Mouse (Mus musculus) layer of hippocampus, postnatal 14 days (tissue): ENCODE data around the gene Clec11a. TPM values are rescaled to one million over a fixed set of nuclear protein-coding genes. Genes with fewer than 3 reads are reported as not detected.

Experiments used
- DNase-seq, 2 experiments: peaks; one replicate each; pipeline ENCODE4 v3.0.0; 2021 to 2022; ENCODE audit warnings: low spot score in 2 of 2, mixed read lengths in 1 of 2
- long read RNA-seq, 2 experiments: library from polyadenylated mRNA; stranded (forward); transcript quantifications; one replicate each; pipeline ENCODE4 v2.0.0; 2021
- total RNA-seq, 2 experiments: library from RNA; stranded (reverse); gene quantifications; 2 replicates each; pipeline ENCODE4 v1.2.3; 2021

The Clec11a gene
- total RNA-seq, result 1 to 10 TPM; 2.5 to 2.8 TPM
- long read RNA-seq, experiment 1, partial matches to known transcripts, result 0 of 2 reads
- long read RNA-seq, experiment 1, other reads (novel, unspliced or antisense), result 2 of 2 reads
- long read RNA-seq, experiment 2, partial matches to known transcripts, result 0 of 3 reads
- long read RNA-seq, experiment 2, other reads (novel, unspliced or antisense), result 3 of 3 reads

DNA sequence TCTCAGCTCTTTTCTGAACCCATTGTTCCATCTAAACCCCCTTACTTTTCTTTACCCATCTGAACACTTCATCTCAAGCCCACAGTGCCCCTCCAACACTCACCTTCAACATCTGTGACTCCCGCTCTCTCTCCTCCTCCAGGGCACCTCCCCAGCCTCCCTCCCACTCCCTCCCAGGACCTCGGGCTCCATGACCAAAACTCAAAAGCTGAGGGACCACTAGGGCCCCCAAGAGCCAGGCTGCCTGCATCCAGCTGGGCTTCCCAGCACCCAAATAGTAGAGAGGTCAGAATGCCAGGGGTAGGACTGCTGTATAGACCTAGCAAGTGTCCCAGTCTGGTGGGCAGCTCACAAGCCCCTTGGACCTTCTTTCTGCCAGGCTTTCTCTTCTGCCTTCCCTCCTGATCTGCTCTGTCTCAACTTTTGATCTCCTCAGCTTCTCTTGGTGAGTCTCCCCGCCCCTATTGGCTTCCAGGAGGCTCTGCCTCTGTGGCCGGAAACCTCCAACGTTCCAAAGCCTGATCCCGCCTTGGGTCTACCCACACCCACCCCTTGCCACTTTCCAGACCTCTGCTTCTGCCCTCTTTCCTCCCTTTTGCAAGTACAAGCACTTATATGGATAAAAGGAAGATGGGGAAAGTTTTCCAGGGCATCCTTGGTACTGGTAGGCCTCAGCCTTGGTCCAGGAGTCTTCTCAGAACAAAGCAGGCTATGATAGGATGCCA lies at the start of gene Clec11a:
Clec11a (minus strand) TSS at position 387 of the 725 bp plus-strand sequence.
- DNase-seq, result no peak

GRCm38 (mm10) chr7:44355411-44355810 lies 48.7 kb upstream of the Clec11a start:
- DNase-seq, result no peak

DNA sequence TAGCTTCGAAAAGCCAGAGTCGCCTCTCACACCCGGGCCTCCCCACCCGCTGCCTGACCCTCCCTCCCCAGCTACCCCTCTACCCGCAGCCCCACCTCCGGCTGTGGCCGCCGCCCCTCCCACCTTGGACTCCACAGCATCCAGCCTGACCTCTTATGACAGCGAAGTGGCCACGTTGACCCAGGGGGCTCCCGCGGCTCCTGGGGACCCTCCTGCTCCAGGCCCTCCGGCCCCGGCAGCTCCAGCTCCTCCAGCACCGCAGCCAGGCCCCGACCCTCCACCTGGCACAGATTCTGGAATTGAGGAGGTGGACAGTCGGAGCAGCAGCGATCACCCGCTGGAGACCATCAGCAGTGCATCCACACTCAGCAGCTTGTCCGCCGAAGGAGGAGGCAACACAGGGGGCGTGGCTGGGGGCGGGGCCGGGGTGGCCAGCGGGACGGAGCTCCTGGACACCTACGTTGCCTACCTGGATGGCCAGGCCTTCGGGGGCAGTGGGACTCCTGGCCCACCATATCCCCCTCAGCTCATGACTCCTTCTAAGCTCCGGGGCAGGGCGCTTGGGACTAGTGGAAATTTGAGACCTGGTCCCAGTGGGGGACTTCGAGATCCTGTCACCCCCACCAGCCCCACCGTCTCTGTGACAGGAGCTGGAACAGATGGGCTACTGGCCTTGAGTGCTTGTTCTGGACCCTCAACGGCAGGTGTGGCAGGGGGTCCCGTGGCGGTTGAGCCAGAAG lies 47.1 kb upstream of the Clec11a start:
- DNase-seq, result no peak

DNA sequence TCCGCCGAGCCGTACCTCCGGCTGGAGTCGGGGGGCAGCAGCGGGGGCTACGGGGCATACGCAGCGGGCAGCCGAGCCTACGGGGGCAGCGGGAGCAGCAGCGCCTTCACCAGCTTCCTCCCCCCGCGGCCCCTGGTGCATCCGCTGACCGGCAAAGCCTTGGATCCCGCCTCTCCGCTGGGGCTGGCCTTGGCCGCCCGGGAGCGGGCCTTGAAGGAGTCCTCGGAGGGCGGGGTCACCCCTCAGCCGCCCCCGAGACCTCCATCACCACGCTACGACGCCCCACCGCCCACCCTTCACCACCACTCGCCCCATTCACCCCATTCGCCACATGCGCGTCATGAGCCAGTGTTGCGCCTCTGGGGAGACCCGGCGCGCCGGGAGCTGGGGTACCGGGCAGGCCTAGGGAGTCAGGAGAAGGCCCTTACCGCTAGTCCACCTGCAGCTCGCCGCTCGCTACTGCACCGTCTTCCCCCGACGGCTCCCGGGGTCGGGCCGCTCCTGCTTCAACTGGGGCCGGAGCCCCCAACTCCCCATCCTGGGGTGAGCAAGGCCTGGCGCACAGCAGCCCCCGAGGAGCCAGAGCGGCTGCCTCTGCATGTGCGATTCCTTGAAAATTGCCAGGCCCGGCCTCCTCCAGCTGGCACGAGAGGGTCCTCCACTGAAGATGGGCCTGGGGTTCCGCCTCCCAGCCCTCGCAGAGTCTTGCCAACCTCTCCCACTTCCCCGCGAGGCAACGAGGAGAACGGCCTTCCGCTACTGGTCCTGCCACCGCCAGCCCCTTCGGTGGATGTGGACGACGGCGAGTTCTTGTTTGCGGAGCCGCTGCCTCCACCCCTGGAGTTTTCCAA lies 46.3 kb upstream of the Clec11a start:
- DNase-seq, result peak in 1 of 2 experiments; percentile 61

GRCm38 (mm10) chr7:44351881-44352749 lies 45.4 kb upstream of the Clec11a start:
- no peak for DNase-seq

DNA sequence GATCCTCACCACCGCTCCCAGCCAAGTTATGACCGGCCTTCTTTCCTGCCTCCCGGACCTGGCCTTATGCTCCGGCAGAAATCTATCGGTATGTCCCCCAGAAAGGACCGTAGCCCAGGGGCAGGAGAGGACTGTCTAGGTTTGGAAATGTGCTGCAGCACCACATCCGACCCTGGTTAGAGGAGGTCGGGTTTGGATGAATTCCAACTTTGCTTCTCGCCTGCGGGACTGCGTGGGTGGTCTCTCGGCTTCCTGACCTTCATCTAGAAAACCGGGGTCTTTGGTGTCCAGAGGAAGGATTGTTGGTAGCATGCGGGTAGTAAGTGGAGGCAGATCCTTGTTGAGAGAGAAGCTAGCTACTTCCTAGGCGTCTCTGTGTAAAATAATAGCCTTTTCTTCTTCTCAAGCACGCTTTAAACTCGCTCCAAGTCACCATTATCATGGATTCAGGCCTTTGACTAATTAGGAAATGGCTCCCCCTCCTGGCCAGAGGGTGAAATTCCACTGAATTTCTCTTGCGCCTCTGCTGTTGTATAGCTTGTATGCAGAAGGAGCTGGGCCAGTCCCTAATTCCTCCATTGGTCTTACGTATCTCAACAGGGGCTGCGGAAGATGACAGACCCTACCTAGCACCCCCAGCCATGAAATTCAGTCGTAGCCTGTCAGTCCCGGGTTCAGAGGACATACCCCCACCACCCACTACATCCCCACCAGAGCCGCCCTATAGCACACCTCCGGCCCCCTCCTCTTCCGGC lies 44.4 kb upstream of the Clec11a start:
- peak; percentile 82 to 91 for DNase-seq

- DNase-seq, result no peak
Measured at GRCm38 (mm10) chr7:44349043-44349442, 42.3 kb upstream of the Clec11a start.

DNA sequence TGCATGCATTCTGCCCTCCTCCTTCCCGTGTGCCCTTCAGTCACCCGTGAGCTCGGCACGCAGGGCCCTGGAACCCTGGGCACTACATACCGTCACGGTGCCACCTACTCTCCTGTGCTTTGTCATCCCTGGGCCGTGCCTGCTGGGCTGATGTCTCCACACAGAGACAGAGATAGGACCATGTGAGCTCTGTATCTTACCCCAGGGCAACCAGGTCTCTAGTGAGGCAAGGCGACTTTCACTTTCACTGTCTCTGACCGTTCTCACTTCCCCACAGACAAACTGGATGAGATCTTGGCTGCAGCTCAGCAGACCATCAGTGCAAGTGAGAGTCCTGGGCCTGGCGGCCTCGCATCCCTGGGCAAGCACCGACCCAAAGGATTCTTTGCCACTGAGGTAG lies 37.9 kb upstream of the Clec11a start:
- no peak for DNase-seq

DNA sequence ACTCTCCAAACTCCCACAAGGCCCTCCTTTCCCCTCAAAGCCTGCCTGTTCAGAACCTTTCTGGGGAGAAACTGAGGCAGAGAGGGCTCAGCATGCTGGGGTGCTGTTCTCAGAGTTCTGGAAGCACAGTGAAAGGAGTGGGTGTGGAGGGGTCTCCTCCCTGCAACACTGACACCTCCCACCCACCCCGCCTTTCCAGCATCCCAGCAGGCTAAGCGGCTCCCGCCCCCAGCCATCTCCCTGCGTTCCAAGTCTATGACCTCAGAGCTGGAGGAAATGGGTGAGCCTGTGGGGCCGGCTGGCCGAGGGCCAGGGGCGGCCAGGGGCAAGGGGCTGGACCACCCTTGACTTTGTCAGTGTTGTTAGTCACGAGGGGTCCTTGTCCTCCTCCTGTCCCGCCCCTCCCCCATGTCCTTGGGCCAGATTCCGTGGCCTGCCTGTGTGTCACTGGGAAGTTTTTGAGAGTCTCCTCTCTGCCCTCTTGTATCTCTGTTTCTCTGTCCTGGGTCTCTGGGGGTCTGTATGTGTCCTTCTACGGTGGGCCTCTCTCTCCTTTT lies 36.8 kb upstream of the Clec11a start:
- no peak for DNase-seq

DNA sequence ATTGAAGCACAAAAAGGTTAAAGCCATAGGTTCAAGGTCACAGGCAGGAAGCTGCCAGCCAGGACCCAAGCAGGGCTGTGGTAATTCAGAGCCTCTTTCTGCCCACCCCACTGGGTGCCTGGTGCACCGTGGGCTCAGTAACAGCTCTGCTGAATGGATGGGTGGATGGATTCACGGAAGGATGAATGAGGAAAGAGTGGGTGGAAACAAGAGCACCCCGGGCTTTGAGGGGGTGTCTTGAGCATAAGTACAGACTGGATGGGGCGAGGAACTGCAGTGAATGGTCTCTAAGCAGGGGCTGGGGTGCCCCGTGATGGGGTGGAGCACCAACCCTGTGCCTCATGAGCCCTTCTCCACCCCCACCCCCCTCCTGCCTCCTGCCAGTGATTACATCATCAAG lies 35.0 kb upstream of the Clec11a start:
- DNase-seq, result no peak

GRCm38 (mm10) chr7:44341119-44341518 lies 34.4 kb upstream of the Clec11a start:
- DNase-seq, result no peak

DNA sequence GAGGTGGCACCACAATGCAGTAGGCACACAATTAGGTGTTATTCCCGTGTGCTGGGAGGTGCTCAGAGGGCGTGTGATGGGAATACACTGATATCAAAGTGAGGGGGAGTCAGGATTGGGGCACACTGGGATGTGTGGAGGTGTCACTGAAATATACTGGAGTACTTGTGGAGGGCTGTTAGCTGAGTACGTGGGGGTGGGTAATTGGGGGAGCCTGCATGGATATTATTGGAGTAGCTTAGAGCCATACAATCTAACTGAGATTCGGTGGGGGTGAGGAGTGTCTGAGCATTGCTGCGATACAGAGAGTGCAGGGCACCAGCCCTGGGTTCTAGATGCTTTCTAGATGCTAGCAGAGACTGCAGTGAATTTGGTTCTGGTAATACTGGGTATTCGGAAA lies 33.5 kb upstream of the Clec11a start:
- no peak for DNase-seq

DNA sequence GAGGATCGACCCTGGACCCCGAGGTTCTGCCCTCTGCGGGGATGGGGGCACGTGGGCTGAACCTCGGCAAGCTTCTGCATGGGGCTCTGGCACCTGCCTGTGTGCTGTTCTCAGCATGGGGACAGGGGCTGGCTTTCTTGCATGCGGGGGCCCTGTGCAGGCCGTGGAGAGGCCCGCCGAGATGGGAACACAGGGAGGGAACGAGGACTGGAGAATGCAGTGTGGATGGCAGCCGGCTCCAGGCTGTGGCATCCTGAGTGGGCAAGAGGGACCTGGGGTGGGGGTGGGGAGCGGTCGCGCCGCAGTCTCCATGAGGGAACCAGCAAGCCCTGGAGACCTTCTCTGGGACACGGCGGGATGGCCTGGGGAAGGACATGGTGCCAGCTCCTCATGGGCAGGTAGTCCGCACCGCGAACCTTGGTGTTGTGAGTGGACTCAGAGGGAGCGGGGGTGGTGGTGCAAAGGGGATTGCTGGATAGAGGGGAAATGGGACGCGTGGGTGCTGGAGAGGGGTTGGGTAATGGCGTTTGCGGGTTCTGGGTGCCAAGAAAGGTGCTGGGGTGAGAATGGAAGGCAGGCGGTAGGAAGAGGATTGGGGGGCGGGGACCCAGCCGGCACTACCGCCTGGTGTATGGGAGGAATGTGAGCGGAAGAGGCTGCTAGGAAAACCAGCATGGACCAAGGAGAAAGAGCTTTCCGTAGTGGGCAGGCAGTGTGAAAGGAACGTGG lies 30.6 kb upstream of the Clec11a start:
- DNase-seq, result no peak

GRCm38 (mm10) chr7:44336046-44337021 lies 29.6 kb upstream of the Clec11a start:
- peak in 1 of 2 experiments; percentile 67 for DNase-seq

DNA sequence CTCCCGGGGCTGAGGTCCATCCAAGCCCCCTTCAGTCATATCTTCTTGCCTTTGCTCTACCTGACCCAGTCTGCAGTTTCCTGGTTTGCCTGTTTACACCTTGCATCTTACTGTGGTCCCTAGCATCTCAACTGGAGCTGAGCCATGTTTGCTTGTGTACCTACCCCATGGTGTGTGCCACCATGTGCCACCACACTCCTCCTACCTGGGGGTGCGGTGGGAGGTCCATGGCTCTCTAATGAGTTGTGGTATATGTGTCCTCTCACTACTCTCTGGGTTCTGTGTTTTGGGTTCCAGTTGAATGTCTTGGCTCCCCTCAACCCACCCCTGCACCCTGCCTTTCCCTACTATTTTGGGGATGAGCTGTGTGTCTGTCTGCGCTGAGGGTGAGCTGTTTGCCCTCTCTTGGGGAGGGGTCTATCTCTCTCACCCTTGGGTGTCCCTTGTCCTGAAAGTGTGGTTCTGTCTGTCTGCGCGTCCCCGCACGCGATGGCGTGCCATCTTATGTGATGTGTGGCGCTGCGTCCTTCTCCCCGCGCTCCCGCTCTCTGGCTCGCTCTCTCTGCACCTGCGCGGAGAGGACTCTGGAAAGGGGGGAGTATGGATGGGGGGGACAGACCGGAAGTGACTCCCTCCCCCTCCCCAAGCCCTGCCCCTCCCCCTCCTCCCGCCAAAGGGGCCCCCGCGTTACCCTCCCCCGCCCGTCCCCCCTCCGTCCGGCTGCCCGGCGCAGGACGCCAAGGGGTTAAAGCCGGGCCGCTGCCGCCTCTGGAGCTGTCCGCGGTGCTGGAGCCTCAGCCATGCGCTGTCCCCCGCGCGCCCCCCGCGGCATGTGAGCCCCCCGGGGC lies 28.6 kb upstream of the Clec11a start:
- no peak for DNase-seq

- no peak for DNase-seq
Measured at GRCm38 (mm10) chr7:44334139-44334538, 27.4 kb upstream of the Clec11a start.
